Mouse (Mus musculus): ENCODE results near the gene Sdhaf4. TPM values are rescaled to one million over a fixed set of nuclear protein-coding genes. Genes with fewer than 3 reads are reported as not detected.
A peak's percentile ranks its signal among the peaks of the same experiment; 100 is the strongest.

The Sdhaf4 gene
- polyA plus RNA-seq (2015; fragmentation: Nextera tagmentation; extraction: Ambion mirVana) = 56.4 and 59.9 TPM in 2 replicates

DNA sequence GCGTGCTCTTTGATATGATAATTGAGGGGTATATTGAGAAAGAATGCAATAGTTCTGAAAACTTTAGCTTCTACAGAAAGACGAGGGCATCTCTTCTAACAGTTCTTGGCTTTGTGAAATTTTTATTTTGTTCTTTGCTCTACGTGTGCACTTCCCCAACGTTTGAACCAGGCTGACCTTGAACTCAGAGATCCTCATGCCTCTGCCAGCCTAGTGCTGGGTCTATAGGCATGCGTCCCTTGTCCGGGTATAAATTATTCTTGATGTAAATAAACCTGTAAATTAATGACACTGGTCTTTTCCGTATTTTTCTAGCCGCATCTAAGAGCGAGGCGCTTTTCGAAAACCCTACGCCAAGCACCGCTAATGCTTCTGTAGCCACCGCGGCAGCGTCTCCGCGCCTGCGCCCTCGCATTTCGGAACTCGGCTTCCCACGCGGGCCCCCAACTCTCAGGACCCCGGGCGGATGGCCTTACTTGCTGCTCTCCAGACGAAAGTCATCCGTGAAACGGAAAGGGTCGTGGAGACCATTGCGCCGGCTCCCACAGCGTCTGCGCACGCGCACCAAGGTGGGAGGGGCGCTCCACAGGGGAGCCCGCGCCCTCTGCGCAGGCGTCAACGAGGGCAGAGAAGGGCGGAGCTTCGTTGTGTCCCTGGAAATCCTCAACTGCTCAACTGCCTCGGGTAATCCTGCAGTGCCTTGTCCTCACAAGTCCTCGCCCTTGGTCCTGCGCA, at the start of gene Sdhaf4:
Gene Sdhaf4 (minus strand): TSS at position 587 of the 735 bp plus-strand sequence.
- H3K27ac ChIP-seq (ENCODE audit: low read length) = peak within 1 kb of the TSS; percentile 78
- no peaks in the 10 kb centered on the region for H3K27me3 ChIP-seq (ENCODE audit: insufficient read depth, low read length)
- H3K9me3 ChIP-seq (ENCODE audit: low read length) = no peaks in the 10 kb centered on the region
- no peaks in the 10 kb centered on the region for H3K4me1 ChIP-seq (ENCODE audit: insufficient read depth, low read length)
- under 1% methylated on average over 47 of the region's 47 CpGs for WGBS
- peak within 1 kb of the TSS; percentile 86 for H3K9ac ChIP-seq (replicated peaks; ENCODE audit: low read length)
- H3K36me3 ChIP-seq (ENCODE audit: insufficient read depth, low read length) = peaks cover 15% of the 10 kb centered on the region; the same call in 1 of the 2 replicates
- H3K4me3 ChIP-seq (ENCODE audit: low read length) = peak within 1 kb of the TSS; percentile 68
- peak; percentile 98 for ATAC-seq (ENCODE audit: low FRiP score, low TSS enrichment)
- H3K4me2 ChIP-seq (replicated peaks; ENCODE audit: low read depth, low read length) = peak within 1 kb of the TSS; percentile 71

- H3K36me3 ChIP-seq (ENCODE audit: insufficient read depth, low read length) = 0 out of 2 replicates have a peak, but pooled peaks cover 3% of the 10 kb centered on the region
- H3K4me3 ChIP-seq (ENCODE audit: low read length) = no peak overlapping the region
- no peaks in the 10 kb centered on the region for H3K4me1 ChIP-seq (ENCODE audit: insufficient read depth, low read length)
- no peak for ATAC-seq (ENCODE audit: low FRiP score, low TSS enrichment)
- H3K27me3 ChIP-seq (ENCODE audit: insufficient read depth, low read length) = no peaks in the 10 kb centered on the region
- 79% methylated on average over 6 of the region's 6 CpGs for whole genome bisulfite sequencing
- no peak overlapping the region for H3K9ac ChIP-seq (replicated peaks; ENCODE audit: low read length)
- H3K27ac ChIP-seq (ENCODE audit: low read length) = no peak overlapping the region
- H3K9me3 ChIP-seq (ENCODE audit: low read length) = no peaks in the 10 kb centered on the region
- no peak overlapping the region for H3K4me2 ChIP-seq (replicated peaks; ENCODE audit: low read depth, low read length)
These were observed 41.5 kb upstream of the Sdhaf4 start for GRCm38 (mm10) chr1:24046730-24047510.

DNA sequence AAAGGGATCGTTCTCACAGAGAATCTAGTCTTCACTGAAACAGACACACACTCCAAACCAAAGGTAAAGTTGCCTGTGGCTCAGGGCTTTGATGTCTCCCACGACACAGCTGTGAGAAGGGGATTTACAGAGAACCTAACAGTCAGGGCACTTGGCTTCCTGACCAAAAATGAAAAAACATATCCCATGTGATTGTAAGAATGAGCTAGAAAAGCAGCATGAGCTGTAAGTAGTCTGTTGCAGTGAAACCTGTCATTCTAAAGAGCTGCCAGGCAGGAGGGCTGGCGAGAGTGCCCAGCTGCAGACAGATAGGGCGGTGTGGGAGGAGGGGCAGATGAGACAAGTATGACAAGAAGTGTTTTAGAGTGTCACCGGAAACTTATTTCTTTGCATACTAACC, 40.2 kb upstream of the Sdhaf4 start:
- H3K9ac ChIP-seq (replicated peaks; ENCODE audit: low read length) = no peak overlapping the region
- H3K27me3 ChIP-seq (ENCODE audit: insufficient read depth, low read length) = no peaks in the 10 kb centered on the region
- no peak overlapping the region for H3K27ac ChIP-seq (ENCODE audit: low read length)
- no peak overlapping the region for H3K4me2 ChIP-seq (replicated peaks; ENCODE audit: low read depth, low read length)
- 67% methylated on average over 5 of the region's 5 CpGs for WGBS
- H3K36me3 ChIP-seq (ENCODE audit: insufficient read depth, low read length) = 0 out of 2 replicates have a peak, but pooled peaks cover 3% of the 10 kb centered on the region
- ATAC-seq (ENCODE audit: low FRiP score, low TSS enrichment) = no peak
- H3K4me3 ChIP-seq (ENCODE audit: low read length) = no peak overlapping the region
- no peaks in the 10 kb centered on the region for H3K4me1 ChIP-seq (ENCODE audit: insufficient read depth, low read length)
- H3K9me3 ChIP-seq (ENCODE audit: low read length) = no peaks in the 10 kb centered on the region

DNA sequence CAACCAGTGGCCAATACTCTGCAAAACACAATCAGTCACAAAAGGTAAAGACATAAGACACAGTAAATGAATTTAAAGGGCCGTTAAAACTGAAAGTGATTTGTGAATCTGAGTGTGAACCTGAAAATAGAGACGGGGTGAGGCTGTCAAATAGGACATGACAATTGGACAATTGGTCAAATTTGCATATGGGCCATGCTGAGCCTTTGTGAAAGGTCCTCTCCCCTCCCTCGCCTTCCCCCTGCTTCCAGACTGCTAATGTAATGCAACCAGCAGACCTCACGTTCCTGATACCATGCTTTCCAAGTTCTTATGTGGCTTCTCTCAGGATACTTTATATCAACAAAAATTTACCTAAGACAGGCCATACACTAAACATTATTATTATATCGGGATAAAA, 37.6 kb upstream of the Sdhaf4 start:
- WGBS = 68% methylated on average over 5 of the region's 5 CpGs
- H3K27me3 ChIP-seq (ENCODE audit: insufficient read depth, low read length) = no peaks in the 10 kb centered on the region
- H3K4me1 ChIP-seq (ENCODE audit: insufficient read depth, low read length) = no peaks in the 10 kb centered on the region
- H3K4me3 ChIP-seq (ENCODE audit: low read length) = no peak overlapping the region
- H3K4me2 ChIP-seq (replicated peaks; ENCODE audit: low read depth, low read length) = no peak overlapping the region
- H3K9me3 ChIP-seq (ENCODE audit: low read length) = no peaks in the 10 kb centered on the region
- no peak overlapping the region for H3K27ac ChIP-seq (ENCODE audit: low read length)
- no peak overlapping the region for H3K9ac ChIP-seq (replicated peaks; ENCODE audit: low read length)
- peaks cover 5% of the 10 kb centered on the region; the same call in 1 of the 2 replicates for H3K36me3 ChIP-seq (ENCODE audit: insufficient read depth, low read length)
- no peak for ATAC-seq (ENCODE audit: low FRiP score, low TSS enrichment)

- Histone ChIP-seq H3K27ac (ENCODE audit: low read length) (no peak overlapping the region), H3K27me3 (ENCODE audit: insufficient read depth, low read length) (no peaks in the 10 kb centered on the region), H3K9me3 (ENCODE audit: low read length) (no peaks in the 10 kb centered on the region), H3K9ac (replicated peaks; ENCODE audit: low read length) (no peak overlapping the region), H3K4me2 (replicated peaks; ENCODE audit: low read depth, low read length) (no peak overlapping the region), H3K36me3 (ENCODE audit: insufficient read depth, low read length) (peaks cover 18% of the 10 kb centered on the region), H3K4me3 (ENCODE audit: low read length) (no peak overlapping the region), H3K4me1 (ENCODE audit: insufficient read depth, low read length) (no peaks in the 10 kb centered on the region)
- ATAC-seq (ENCODE audit: low FRiP score, low TSS enrichment) = no peak
- 94% methylated on average over 2 of the region's 2 CpGs for WGBS
These were observed 28.4 kb upstream of the Sdhaf4 start for GRCm38 (mm10) chr1:24033759-24034423.

- 93% methylated on average over 6 of the region's 6 CpGs for WGBS
- no peak for ATAC-seq (ENCODE audit: low FRiP score, low TSS enrichment)
- Histone ChIP-seq H3K4me3 (ENCODE audit: low read length) (no peak overlapping the region), H3K4me1 (ENCODE audit: insufficient read depth, low read length) (no peaks in the 10 kb centered on the region), H3K27me3 (ENCODE audit: insufficient read depth, low read length) (no peaks in the 10 kb centered on the region), H3K9me3 (ENCODE audit: low read length) (no peaks in the 10 kb centered on the region), H3K4me2 (replicated peaks; ENCODE audit: low read depth, low read length) (no peak overlapping the region), H3K27ac (ENCODE audit: low read length) (no peak overlapping the region), H3K36me3 (ENCODE audit: insufficient read depth, low read length) (0 out of 2 replicates have a peak, but pooled peaks cover 13% of the 10 kb centered on the region), H3K9ac (replicated peaks; ENCODE audit: low read length) (no peak overlapping the region)
These were observed 5.4 kb upstream of the Sdhaf4 start for GRCm38 (mm10) chr1:24010821-24011220.

- H3K9ac ChIP-seq (replicated peaks; ENCODE audit: low read length) = no peak overlapping the region
- H3K27me3 ChIP-seq (ENCODE audit: insufficient read depth, low read length) = no peaks in the 10 kb centered on the region
- H3K4me3 ChIP-seq (ENCODE audit: low read length) = no peak overlapping the region
- 91% methylated on average over 6 of the region's 6 CpGs for WGBS
- no peaks in the 10 kb centered on the region for H3K9me3 ChIP-seq (ENCODE audit: low read length)
- no peak for ATAC-seq (ENCODE audit: low FRiP score, low TSS enrichment)
- H3K27ac ChIP-seq (ENCODE audit: low read length) = no peak overlapping the region
- H3K4me2 ChIP-seq (replicated peaks; ENCODE audit: low read depth, low read length) = no peak overlapping the region
- 0 out of 2 replicates have a peak, but pooled peaks cover 13% of the 10 kb centered on the region for H3K36me3 ChIP-seq (ENCODE audit: insufficient read depth, low read length)
- no peaks in the 10 kb centered on the region for H3K4me1 ChIP-seq (ENCODE audit: insufficient read depth, low read length)
These were observed 4.6 kb upstream of the Sdhaf4 start for GRCm38 (mm10) chr1:24010016-24010415.

- Histone ChIP-seq H3K27me3 (ENCODE audit: insufficient read depth, low read length) (no peaks in the 10 kb centered on the region), H3K27ac (ENCODE audit: low read length) (no peak overlapping the region), H3K4me2 (replicated peaks; ENCODE audit: low read depth, low read length) (no peak overlapping the region), H3K4me1 (ENCODE audit: insufficient read depth, low read length) (no peaks in the 10 kb centered on the region), H3K36me3 (ENCODE audit: insufficient read depth, low read length) (0 out of 2 replicates have a peak, but pooled peaks cover 5% of the 10 kb centered on the region), H3K4me3 (ENCODE audit: low read length) (no peak overlapping the region), H3K9me3 (ENCODE audit: low read length) (no peaks in the 10 kb centered on the region), H3K9ac (replicated peaks; ENCODE audit: low read length) (no peak overlapping the region)
- ATAC-seq (ENCODE audit: low FRiP score, low TSS enrichment) = no peak
- 83% methylated on average over 8 of the region's 8 CpGs for WGBS
These were observed 2.2 kb upstream of the Sdhaf4 start for GRCm38 (mm10) chr1:24007621-24008020.

- Histone ChIP-seq H3K9ac (replicated peaks; ENCODE audit: low read length) (no peak overlapping the region), H3K4me3 (ENCODE audit: low read length) (no peak overlapping the region)
- no peak for ATAC-seq (ENCODE audit: low FRiP score, low TSS enrichment)
These were observed 6.1 kb downstream of the Sdhaf4 start for GRCm38 (mm10) chr1:23999318-23999717.

More at GRCm38 (mm10) chr1:23999318-23999717, 6.1 kb downstream of the Sdhaf4 start:
- H3K4me2 ChIP-seq (replicated peaks; ENCODE audit: low read depth, low read length) = no peak overlapping the region
- no peaks in the 10 kb centered on the region for H3K27me3 ChIP-seq (ENCODE audit: insufficient read depth, low read length)
- no peaks in the 10 kb centered on the region for H3K4me1 ChIP-seq (ENCODE audit: insufficient read depth, low read length)
- no peaks in the 10 kb centered on the region for H3K9me3 ChIP-seq (ENCODE audit: low read length)
- H3K36me3 ChIP-seq (ENCODE audit: insufficient read depth, low read length) = peaks cover 29% of the 10 kb centered on the region
- 92% methylated on average over 5 of the region's 5 CpGs for WGBS
- H3K27ac ChIP-seq (ENCODE audit: low read length) = no peak overlapping the region
